Mouse (Mus musculus): ENCODE data around the gene Gdf5. TPM values are rescaled to one million over a fixed set of nuclear protein-coding genes. Genes with fewer than 3 reads are reported as not detected.

The Gdf5 gene
- 1.4 and 1.7 TPM in 2 replicates for polyA plus RNA-seq (2012; rRNA removed)

GRCm38 (mm10) chr2:155945124-155945523 lies at the start of gene Gdf5:
TSS of gene Gdf5 (minus strand) at chr2:155945367.
- no peak for TF ChIP-seq POLR2A (IDR thresholded peaks at IDR 0.05; ENCODE audit: borderline replicate concordance, extremely low read depth, insufficient read depth, insufficient read length, poor library complexity, severe bottlenecking)
- TF ChIP-seq CTCF (IDR thresholded peaks at IDR 0.05; ENCODE audit: borderline replicate concordance, extremely low read depth, insufficient read depth, insufficient read length): no peak
- peak; percentile 61 for DNase-seq (ENCODE audit: low read depth)

- no peak for TF ChIP-seq POLR2A (IDR thresholded peaks at IDR 0.05; ENCODE audit: borderline replicate concordance, extremely low read depth, insufficient read depth, insufficient read length, poor library complexity, severe bottlenecking)
- no peak for TF ChIP-seq CTCF (IDR thresholded peaks at IDR 0.05; ENCODE audit: borderline replicate concordance, extremely low read depth, insufficient read depth, insufficient read length)
- DNase-seq (ENCODE audit: low read depth): peak; percentile 68
Observed at GRCm38 (mm10) chr2:155991863-155992321, 46.7 kb upstream of the Gdf5 start.

GRCm38 (mm10) chr2:155991151-155991550 lies 46.0 kb upstream of the Gdf5 start:
- no peak for TF ChIP-seq CTCF (IDR thresholded peaks at IDR 0.05; ENCODE audit: borderline replicate concordance, extremely low read depth, insufficient read depth, insufficient read length)
- TF ChIP-seq POLR2A (IDR thresholded peaks at IDR 0.05; ENCODE audit: borderline replicate concordance, extremely low read depth, insufficient read depth, insufficient read length, poor library complexity, severe bottlenecking): no peak
- no peak for DNase-seq (ENCODE audit: low read depth)

- no peak for TF ChIP-seq CTCF (IDR thresholded peaks at IDR 0.05; ENCODE audit: borderline replicate concordance, extremely low read depth, insufficient read depth, insufficient read length)
- no peak for TF ChIP-seq POLR2A (IDR thresholded peaks at IDR 0.05; ENCODE audit: borderline replicate concordance, extremely low read depth, insufficient read depth, insufficient read length, poor library complexity, severe bottlenecking)
- DNase-seq (ENCODE audit: low read depth): no peak
Observed at GRCm38 (mm10) chr2:155989085-155989484, 43.9 kb upstream of the Gdf5 start.

DNA sequence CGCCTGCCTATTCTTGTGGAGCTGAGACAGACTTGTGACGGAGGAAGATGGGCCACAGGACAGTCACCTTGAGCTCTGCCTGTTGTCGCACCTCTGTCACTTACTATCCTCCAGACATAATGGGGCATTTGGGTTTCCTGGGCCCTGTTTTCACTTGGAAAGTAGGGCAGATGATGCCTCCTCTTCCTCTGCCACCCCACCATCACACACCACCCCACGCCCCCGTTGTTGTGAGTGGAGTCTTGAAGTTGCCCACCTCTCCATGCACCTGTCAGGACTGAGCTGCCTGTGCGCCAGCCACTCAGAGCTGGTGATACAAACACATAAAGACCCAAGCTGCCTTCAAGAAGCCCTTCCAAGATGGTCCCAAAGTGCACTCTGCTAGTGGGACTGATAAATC lies 42.0 kb upstream of the Gdf5 start:
- TF ChIP-seq POLR2A (IDR thresholded peaks at IDR 0.05; ENCODE audit: borderline replicate concordance, extremely low read depth, insufficient read depth, insufficient read length, poor library complexity, severe bottlenecking): no peak
- TF ChIP-seq CTCF (IDR thresholded peaks at IDR 0.05; ENCODE audit: borderline replicate concordance, extremely low read depth, insufficient read depth, insufficient read length): no peak
- DNase-seq (ENCODE audit: low read depth): no peak

DNA sequence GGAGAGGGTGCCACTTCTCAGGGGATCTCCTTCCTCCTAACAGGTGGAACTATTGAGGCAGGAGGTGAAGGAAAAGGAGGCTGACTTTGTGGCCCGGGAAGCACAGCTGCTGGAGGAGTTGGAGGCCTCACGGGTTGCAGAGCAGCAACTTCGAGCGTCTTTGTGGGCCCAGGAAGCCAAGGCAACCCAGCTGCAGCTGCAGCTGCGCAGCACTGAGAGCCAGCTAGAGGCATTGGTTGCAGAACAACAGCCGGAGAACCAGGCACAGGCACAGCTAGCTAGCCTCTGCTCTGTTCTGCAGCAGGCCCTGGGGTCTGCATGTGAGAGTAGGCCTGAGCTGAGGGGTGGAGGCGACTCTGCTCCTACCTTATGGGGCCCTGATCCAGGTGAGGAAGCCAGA lies 40.6 kb upstream of the Gdf5 start:
- TF ChIP-seq POLR2A (IDR thresholded peaks at IDR 0.05; ENCODE audit: borderline replicate concordance, extremely low read depth, insufficient read depth, insufficient read length, poor library complexity, severe bottlenecking) (no peak), CTCF (IDR thresholded peaks at IDR 0.05; ENCODE audit: borderline replicate concordance, extremely low read depth, insufficient read depth, insufficient read length) (no peak)
- DNase-seq (ENCODE audit: low read depth): no peak

DNA sequence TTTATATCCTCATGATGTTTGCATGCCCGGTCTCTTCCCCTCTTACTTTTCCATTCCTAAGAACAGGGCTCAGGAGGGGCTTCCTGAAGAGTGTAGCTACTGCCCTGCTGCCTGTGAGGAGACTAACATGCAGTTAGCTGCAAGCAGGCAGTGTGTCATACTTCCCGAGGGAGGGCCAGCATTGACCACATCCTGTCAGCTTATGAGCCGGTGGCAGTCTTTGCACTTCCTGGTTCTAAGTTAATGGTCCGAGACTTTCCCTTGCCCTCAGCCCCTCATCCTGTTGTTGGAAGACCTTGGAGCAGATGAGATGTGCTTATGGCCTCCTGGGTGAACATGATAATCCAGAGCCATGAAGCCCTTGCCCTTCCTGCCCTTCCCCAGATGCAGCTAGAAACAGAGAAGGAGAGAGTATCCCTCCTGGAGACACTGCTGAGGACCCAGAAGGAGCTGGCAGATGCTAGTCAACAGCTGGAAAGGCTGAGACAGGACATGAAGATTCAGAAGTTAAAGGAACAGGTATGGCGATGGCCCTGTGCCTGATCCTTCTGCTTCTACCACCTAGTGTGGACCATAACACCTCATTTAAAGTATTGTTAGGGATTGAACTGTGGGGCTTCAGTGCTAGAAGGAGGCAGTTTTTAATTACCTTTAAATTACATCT lies 34.3 kb upstream of the Gdf5 start:
- no peak for TF ChIP-seq CTCF (IDR thresholded peaks at IDR 0.05; ENCODE audit: borderline replicate concordance, extremely low read depth, insufficient read depth, insufficient read length)
- no peak for TF ChIP-seq POLR2A (IDR thresholded peaks at IDR 0.05; ENCODE audit: borderline replicate concordance, extremely low read depth, insufficient read depth, insufficient read length, poor library complexity, severe bottlenecking)
- DNase-seq (ENCODE audit: low read depth): no peak

- no peak for DNase-seq (ENCODE audit: low read depth)
Observed at GRCm38 (mm10) chr2:155974087-155974731, 29.0 kb upstream of the Gdf5 start.

DNA sequence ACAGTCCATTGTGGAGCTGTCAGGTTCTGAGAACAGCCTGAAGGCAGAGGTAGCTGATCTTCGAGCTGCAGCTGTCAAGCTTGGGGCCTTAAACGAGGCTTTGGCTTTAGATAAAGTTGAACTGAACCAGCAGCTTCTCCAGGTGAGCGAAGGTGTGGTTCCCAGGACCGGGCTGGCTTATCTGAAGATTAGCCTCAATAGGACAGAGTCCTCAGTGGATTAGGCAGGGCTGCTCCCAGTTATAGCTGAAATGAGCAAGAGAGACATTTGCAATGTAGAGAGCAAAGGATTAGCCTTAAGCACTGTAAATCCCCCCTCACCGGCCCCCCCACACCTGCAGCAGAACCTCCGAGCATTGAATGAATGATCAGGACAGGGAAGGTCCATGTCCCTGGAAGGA lies 28.2 kb upstream of the Gdf5 start:
- TF ChIP-seq CTCF (IDR thresholded peaks at IDR 0.05; ENCODE audit: borderline replicate concordance, extremely low read depth, insufficient read depth, insufficient read length) (no peak), POLR2A (IDR thresholded peaks at IDR 0.05; ENCODE audit: borderline replicate concordance, extremely low read depth, insufficient read depth, insufficient read length, poor library complexity, severe bottlenecking) (no peak)
- DNase-seq (ENCODE audit: low read depth): no peak

More at GRCm38 (mm10) chr2:155974087-155974731, 29.0 kb upstream of the Gdf5 start:
- TF ChIP-seq POLR2A (IDR thresholded peaks at IDR 0.05; ENCODE audit: borderline replicate concordance, extremely low read depth, insufficient read depth, insufficient read length, poor library complexity, severe bottlenecking) (no peak), CTCF (IDR thresholded peaks at IDR 0.05; ENCODE audit: borderline replicate concordance, extremely low read depth, insufficient read depth, insufficient read length) (no peak)

GRCm38 (mm10) chr2:155962991-155963390 lies 17.8 kb upstream of the Gdf5 start:
- TF ChIP-seq CTCF (IDR thresholded peaks at IDR 0.05; ENCODE audit: borderline replicate concordance, extremely low read depth, insufficient read depth, insufficient read length) (peak; percentile 51; the same call in 1 of the 2 replicates), POLR2A (IDR thresholded peaks at IDR 0.05; ENCODE audit: borderline replicate concordance, extremely low read depth, insufficient read depth, insufficient read length, poor library complexity, severe bottlenecking) (no peak)
- peak; percentile 74 for DNase-seq (ENCODE audit: low read depth)

DNA sequence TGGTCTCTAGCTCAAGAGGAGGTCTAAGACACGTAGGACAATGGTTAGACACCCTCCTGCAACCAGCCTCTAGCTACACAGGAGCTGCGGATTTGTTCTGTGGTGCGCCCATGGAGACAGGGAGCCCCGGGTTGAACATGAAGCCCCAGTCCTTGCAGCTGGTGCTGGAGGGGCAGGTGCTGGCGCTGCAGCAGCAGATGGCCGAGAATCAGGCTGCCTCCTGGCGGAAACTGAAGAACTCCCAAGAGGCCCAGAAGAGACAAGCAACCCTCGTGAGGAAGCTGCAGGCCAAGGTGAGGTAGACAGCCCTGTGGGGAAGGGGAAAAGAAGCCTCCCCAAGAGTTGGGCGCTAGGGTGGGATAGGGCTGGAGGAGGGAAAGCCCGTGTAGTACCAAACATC lies 16.7 kb upstream of the Gdf5 start:
- TF ChIP-seq CTCF (IDR thresholded peaks at IDR 0.05; ENCODE audit: borderline replicate concordance, extremely low read depth, insufficient read depth, insufficient read length) (no peak), POLR2A (IDR thresholded peaks at IDR 0.05; ENCODE audit: borderline replicate concordance, extremely low read depth, insufficient read depth, insufficient read length, poor library complexity, severe bottlenecking) (no peak)
- peak; percentile 31 for DNase-seq (ENCODE audit: low read depth)

DNA sequence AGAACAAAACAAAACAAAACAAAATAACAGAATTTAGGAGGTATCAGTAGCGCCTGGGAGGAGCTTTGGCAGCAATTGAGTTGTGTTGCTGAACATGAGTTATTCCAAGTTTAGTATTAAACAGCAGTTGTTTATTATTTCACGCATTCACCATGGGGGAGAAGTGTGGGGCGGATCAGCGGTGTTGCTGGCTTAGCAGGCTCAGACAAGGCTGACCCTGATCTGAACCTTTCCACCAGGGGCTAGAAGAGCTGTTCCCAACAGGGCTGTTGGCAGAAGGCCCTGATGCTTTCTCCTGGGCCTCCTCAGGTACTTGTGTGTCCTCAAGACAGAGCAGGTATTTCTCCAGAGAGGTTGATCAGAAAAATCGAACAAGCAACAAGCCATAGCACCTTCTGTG lies 14.8 kb upstream of the Gdf5 start:
- TF ChIP-seq POLR2A (IDR thresholded peaks at IDR 0.05; ENCODE audit: borderline replicate concordance, extremely low read depth, insufficient read depth, insufficient read length, poor library complexity, severe bottlenecking) (no peak), CTCF (IDR thresholded peaks at IDR 0.05; ENCODE audit: borderline replicate concordance, extremely low read depth, insufficient read depth, insufficient read length) (no peak)
- DNase-seq (ENCODE audit: low read depth): no peak
